Mouse (Mus musculus): ENCODE measurements around the gene Iqsec1.

Iqsec1 gene

GRCm38 (mm10) chr6:90783945-90784344 lies 204.5 kb downstream of the Iqsec1 start:
- no peak for DNase-seq (ENCODE audit: low spot score in 2 of 2)

GRCm38 (mm10) chr6:90783176-90783575 lies 205.3 kb downstream of the Iqsec1 start:
- no peak for DNase-seq (ENCODE audit: low spot score in 2 of 2)

GRCm38 (mm10) chr6:90781921-90782770 lies 206.3 kb downstream of the Iqsec1 start:
- no peak for DNase-seq (ENCODE audit: low spot score in 2 of 2)

GRCm38 (mm10) chr6:90780532-90780931 lies 208.0 kb downstream of the Iqsec1 start:
- no peak for DNase-seq (ENCODE audit: low spot score in 2 of 2)

- DNase-seq (ENCODE audit: low spot score in 2 of 2), result no peak
Measured at GRCm38 (mm10) chr6:90778841-90779240, 209.6 kb downstream of the Iqsec1 start.

- no peak for DNase-seq (ENCODE audit: low spot score in 2 of 2)
Measured at GRCm38 (mm10) chr6:90777302-90777701, 211.2 kb downstream of the Iqsec1 start.

GRCm38 (mm10) chr6:90775606-90776005 lies 212.9 kb downstream of the Iqsec1 start:
- DNase-seq (ENCODE audit: low spot score in 2 of 2), result no peak

GRCm38 (mm10) chr6:90773811-90774233 lies 214.7 kb downstream of the Iqsec1 start:
- no peak for DNase-seq (ENCODE audit: low spot score in 2 of 2)

GRCm38 (mm10) chr6:90772120-90772519 lies 216.4 kb downstream of the Iqsec1 start:
- DNase-seq (ENCODE audit: low spot score in 2 of 2), result no peak

- no peak for DNase-seq (ENCODE audit: low spot score in 2 of 2)
Measured at GRCm38 (mm10) chr6:90768526-90768925, 220.0 kb downstream of the Iqsec1 start.

- DNase-seq (ENCODE audit: low spot score in 2 of 2), result no peak
Measured at GRCm38 (mm10) chr6:90767874-90768273, 220.6 kb downstream of the Iqsec1 start.

GRCm38 (mm10) chr6:90764753-90765152 lies 223.7 kb downstream of the Iqsec1 start:
- peak; percentile 54 to 74 for DNase-seq (ENCODE audit: low spot score in 2 of 2)

GRCm38 (mm10) chr6:90763959-90764591 lies 224.4 kb downstream of the Iqsec1 start:
- peak; percentile 61 to 80 for DNase-seq (ENCODE audit: low spot score in 2 of 2)

GRCm38 (mm10) chr6:90763295-90763694 lies 225.2 kb downstream of the Iqsec1 start:
- no peak for DNase-seq (ENCODE audit: low spot score in 2 of 2)

GRCm38 (mm10) chr6:90762120-90762736 lies 226.3 kb downstream of the Iqsec1 start:
- DNase-seq (ENCODE audit: low spot score in 2 of 2), result no peak

GRCm38 (mm10) chr6:90761301-90762056 lies 227.0 kb downstream of the Iqsec1 start:
- no peak for DNase-seq (ENCODE audit: low spot score in 2 of 2)

GRCm38 (mm10) chr6:90760886-90761285 lies 227.6 kb downstream of the Iqsec1 start:
- DNase-seq (ENCODE audit: low spot score in 2 of 2), result no peak

- DNase-seq (ENCODE audit: low spot score in 2 of 2), result no peak
Measured at GRCm38 (mm10) chr6:90759754-90760153, 228.7 kb downstream of the Iqsec1 start.

- no peak for DNase-seq (ENCODE audit: low spot score in 2 of 2)
Measured at GRCm38 (mm10) chr6:90758155-90758554, 230.3 kb downstream of the Iqsec1 start.

- DNase-seq (ENCODE audit: low spot score in 2 of 2), result peak; percentile 67 to 79
Measured at GRCm38 (mm10) chr6:90757427-90757883, 231.0 kb downstream of the Iqsec1 start.

GRCm38 (mm10) chr6:90756561-90756960 lies 231.9 kb downstream of the Iqsec1 start:
- no peak for DNase-seq (ENCODE audit: low spot score in 2 of 2)

GRCm38 (mm10) chr6:90755613-90755941 lies 232.9 kb downstream of the Iqsec1 start:
- DNase-seq (ENCODE audit: low spot score in 2 of 2), result no peak
